Mouse (Mus musculus): Measurements from ENCODE around the gene Wapl. TPM values are rescaled to one million over a fixed set of nuclear protein-coding genes. Genes with fewer than 3 reads are reported as not detected.

Gene Wapl
- polyA plus RNA-seq, 1 experiment, result 23.0 TPM

DNA sequence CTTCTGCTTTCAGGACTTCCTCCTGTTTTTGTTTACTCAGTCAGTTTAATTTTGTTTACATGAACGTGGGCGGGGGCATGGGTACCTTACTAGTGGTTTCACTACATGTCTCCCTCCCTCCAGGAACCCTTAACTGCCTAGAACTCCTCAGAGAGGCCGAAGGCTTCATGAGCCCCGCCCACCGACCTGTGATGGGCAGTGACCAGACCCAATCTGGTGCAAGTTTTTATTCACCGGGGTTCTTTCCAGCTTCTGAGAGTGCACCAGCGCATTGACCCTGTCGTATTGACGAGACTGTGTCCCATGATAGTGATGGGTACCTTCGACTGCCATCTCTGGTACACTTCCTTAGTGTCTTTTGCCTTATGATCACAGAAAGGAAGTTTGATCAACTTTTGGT is 94.6 kb downstream of the Wapl start:
- WGBS, result 1% methylated on average over 10 of the region's 10 CpGs
- no peak for TF ChIP-seq POLR2A (IDR thresholded peaks at IDR 0.05; ENCODE audit: borderline replicate concordance, extremely low read depth, low read depth, low read length)
- no peak for TF ChIP-seq CTCF (IDR thresholded peaks at IDR 0.05; ENCODE audit: insufficient read depth, low read length)
- DNase-seq, result peak; percentile 77
- peaks cover 5% of the 10 kb centered on the region for H3K4me1 ChIP-seq (ENCODE audit: control insufficient read depth, insufficient read depth, low read length)
- H3K4me3 ChIP-seq (replicated peaks; ENCODE audit: extremely low read depth, low read depth, low read length), result peak overlapping the region; percentile 39

DNA sequence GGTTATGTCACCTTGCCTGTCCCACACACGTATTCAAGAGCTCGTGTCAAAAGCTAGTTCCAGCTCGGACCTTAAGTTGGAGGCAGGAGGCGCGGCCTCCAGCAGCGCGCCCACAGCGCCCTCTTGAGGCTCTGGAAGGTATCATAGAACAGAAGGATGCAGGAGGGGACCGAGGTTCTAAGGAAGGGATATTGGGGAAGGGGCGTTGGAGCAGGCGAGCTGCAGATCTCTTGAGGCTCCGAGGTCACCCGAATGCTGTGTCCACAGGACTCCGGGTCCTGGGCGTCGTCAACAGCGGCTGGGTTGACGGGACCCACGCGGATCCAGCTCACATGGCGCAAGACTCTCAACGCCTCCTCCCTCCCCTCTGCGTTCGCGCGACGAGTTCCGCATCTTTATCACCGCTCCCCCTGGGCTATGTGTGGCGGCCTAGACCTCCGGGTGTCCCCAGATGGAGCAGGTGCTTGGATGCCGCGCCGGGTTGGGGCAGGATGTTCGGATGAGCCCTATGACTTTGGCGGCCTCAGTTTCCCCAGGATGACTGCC is 95.4 kb downstream of the Wapl start:
- WGBS, result under 1% methylated on average over 36 of the region's 36 CpGs
- DNase-seq, result peak; percentile 67
- peak overlapping the region; percentile 31 for H3K4me3 ChIP-seq (replicated peaks; ENCODE audit: extremely low read depth, low read depth, low read length)
- no peak for TF ChIP-seq POLR2A (IDR thresholded peaks at IDR 0.05; ENCODE audit: borderline replicate concordance, extremely low read depth, low read depth, low read length)
- peak; percentile 76 for TF ChIP-seq CTCF (IDR thresholded peaks at IDR 0.05; ENCODE audit: insufficient read depth, low read length)
- peaks cover 5% of the 10 kb centered on the region for H3K4me1 ChIP-seq (ENCODE audit: control insufficient read depth, insufficient read depth, low read length)

DNA sequence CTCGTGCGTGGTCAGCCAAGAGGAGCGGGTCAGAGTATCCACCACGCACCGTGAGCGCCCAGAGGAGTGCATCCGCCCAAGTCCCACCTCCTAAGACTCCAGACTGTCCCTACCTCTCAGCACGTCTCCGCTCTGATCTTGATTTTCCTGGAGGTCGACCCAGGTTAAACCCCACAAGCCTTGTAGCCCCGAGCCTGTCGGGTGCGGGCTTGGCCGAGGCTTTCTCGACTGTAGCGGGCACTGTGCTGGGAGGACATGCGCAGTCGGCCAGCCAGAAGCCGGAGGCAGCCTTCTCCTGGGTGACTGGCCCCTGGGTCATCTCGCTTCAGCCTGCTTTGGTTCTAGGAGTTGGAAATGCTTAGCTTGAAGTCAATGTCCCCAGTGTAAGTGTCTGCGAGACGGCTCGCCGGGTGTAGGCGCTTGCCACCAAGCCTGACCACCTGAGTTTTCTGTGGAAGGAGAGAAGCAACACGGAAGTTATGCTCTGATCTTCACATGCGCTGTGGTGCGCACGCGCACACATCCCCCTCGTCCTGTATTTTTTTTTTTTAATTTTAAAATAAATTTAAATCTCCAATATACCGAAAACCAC is 95.9 kb downstream of the Wapl start:
- DNase-seq, result no peak
- no peak for TF ChIP-seq POLR2A (IDR thresholded peaks at IDR 0.05; ENCODE audit: borderline replicate concordance, extremely low read depth, low read depth, low read length)
- no peak for TF ChIP-seq CTCF (IDR thresholded peaks at IDR 0.05; ENCODE audit: insufficient read depth, low read length)
- 21% methylated on average over 32 of the region's 32 CpGs for WGBS

DNA sequence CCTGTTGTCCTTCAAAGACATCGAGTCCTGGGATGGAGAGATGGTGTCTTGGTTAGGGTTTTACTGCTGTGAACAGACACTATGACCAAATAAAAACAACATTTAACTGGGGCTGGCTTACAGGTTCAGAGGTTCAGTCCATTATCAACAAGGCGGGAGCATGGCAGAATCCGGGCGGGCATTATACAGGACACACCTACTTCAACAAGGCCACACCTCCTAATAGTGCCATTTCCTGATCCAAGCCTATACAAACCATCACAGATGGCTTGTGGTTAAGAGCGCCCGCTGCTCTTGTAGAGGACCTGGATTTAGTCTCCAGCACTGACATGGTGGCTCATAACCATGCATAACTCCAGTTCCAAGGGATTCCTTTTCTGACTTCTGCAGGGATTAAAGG is 96.7 kb downstream of the Wapl start:
- no peak for TF ChIP-seq CTCF (IDR thresholded peaks at IDR 0.05; ENCODE audit: insufficient read depth, low read length)
- DNase-seq, result no peak
- Histone ChIP-seq H3K4me1 (ENCODE audit: control insufficient read depth, insufficient read depth, low read length) (peaks cover 5% of the 10 kb centered on the region), H3K4me3 (replicated peaks; ENCODE audit: extremely low read depth, low read depth, low read length) (no peak overlapping the region)
- WGBS, result 73% methylated on average over 6 of the region's 6 CpGs

More for the DNA sequence above, 95.9 kb downstream of the Wapl start:
- peaks cover 5% of the 10 kb centered on the region for H3K4me1 ChIP-seq (ENCODE audit: control insufficient read depth, insufficient read depth, low read length)
- H3K4me3 ChIP-seq (replicated peaks; ENCODE audit: extremely low read depth, low read depth, low read length), result peak overlapping the region; percentile 31

DNA sequence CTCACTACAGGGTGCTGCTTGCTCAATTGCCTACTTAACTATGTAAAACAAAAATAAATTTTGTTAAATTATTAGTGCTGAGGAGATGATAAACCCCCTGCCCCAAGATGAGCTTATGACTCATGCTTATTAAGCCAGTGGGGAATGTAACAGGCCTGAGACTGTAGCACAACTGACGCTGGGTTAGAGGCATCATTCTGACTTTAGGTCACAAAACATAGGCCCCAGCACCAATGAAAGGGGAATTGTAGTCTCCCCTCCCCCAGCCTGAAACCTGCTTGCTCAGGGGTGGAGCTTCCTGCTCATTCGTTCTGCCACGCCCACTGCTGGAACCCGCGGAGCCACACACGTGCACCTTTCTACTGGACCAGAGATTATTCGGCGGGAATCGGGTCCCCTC is 97.9 kb downstream of the Wapl start:
- TF ChIP-seq POLR2A (IDR thresholded peaks at IDR 0.05; ENCODE audit: borderline replicate concordance, extremely low read depth, low read depth, low read length), result no peak
- TF ChIP-seq CTCF (IDR thresholded peaks at IDR 0.05; ENCODE audit: insufficient read depth, low read length), result no peak
- no peak overlapping the region for H3K4me3 ChIP-seq (replicated peaks; ENCODE audit: extremely low read depth, low read depth, low read length)
- H3K4me1 ChIP-seq (ENCODE audit: control insufficient read depth, insufficient read depth, low read length), result peaks cover 5% of the 10 kb centered on the region
- WGBS, result 33% methylated on average over 9 of the region's 9 CpGs
- DNase-seq, result no peak

DNA sequence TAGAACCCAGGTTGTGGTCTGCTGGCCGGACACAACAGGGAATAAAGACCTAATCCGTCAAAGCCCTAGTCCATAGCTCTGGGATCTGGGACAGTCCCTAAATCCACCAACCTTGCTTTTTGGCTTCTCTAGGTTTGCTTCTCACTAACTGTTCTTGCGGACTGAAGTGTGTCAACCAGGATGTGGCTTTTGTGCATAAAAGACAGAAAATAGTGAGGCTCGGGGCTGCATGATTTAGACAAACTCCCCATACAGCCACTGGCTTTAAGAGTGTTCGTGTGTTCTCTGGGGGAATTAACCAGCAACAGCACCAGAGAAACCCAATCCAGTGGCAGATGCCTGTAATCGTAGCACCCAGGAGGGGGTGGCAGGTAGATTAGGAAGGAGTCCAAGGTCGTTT is 98.4 kb downstream of the Wapl start:
- no peak for DNase-seq
- 55% methylated on average over 7 of the region's 7 CpGs for WGBS
- TF ChIP-seq POLR2A (IDR thresholded peaks at IDR 0.05; ENCODE audit: borderline replicate concordance, extremely low read depth, low read depth, low read length) (no peak), CTCF (IDR thresholded peaks at IDR 0.05; ENCODE audit: insufficient read depth, low read length) (no peak)
- Histone ChIP-seq H3K4me3 (replicated peaks; ENCODE audit: extremely low read depth, low read depth, low read length) (no peak overlapping the region), H3K4me1 (ENCODE audit: control insufficient read depth, insufficient read depth, low read length) (peaks cover 5% of the 10 kb centered on the region)

DNA sequence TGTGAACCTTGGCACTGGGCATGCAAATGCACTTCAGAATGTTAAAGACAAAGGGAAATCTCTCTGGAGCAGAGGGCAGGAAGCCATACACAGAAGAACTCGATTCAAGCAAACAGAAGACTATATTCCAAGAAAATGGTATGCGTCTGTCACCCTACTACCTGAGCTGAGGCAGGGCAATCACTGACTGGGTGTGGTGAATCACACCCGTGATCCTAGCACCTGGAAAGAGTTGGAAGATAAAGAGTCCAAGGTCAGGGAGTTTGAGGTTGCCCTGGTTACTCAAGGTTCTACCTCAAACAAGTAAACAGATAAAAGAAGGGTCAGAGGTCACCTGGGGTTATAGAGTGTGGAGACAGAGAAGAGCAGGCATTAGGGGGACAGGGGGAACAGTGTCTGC is 100.0 kb downstream of the Wapl start:
- DNase-seq, result no peak
- WGBS, result 61% methylated on average over 3 of the region's 3 CpGs
- Histone ChIP-seq H3K4me1 (ENCODE audit: control insufficient read depth, insufficient read depth, low read length) (peaks cover 5% of the 10 kb centered on the region), H3K4me3 (replicated peaks; ENCODE audit: extremely low read depth, low read depth, low read length) (no peak overlapping the region)
- TF ChIP-seq POLR2A (IDR thresholded peaks at IDR 0.05; ENCODE audit: borderline replicate concordance, extremely low read depth, low read depth, low read length), result no peak
- TF ChIP-seq CTCF (IDR thresholded peaks at IDR 0.05; ENCODE audit: insufficient read depth, low read length), result no peak

DNA sequence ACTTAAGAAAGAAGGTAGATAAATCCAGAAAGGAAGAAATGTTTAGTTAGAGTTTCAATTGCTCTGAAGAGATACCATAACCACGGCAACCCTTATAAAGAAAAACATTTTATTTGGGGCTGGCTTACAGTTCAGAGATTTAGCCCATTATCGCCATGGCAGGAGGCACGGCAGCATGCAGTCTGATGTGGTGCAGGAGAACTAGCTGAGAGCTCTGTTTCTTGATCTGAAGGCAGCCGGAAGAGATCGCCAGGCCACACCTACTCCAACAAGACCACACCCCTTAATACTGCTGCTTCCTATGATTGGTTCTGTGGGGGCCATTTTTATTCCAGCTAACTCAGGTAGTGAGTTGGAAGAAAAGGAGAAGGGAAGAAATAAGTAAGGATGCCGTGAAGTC is 100.5 kb downstream of the Wapl start:
- WGBS, result 78% methylated on average over 6 of the region's 6 CpGs
- no peak overlapping the region for H3K4me3 ChIP-seq (replicated peaks; ENCODE audit: extremely low read depth, low read depth, low read length)
- no peak for DNase-seq
- TF ChIP-seq CTCF (IDR thresholded peaks at IDR 0.05; ENCODE audit: insufficient read depth, low read length), result no peak
- no peak for TF ChIP-seq POLR2A (IDR thresholded peaks at IDR 0.05; ENCODE audit: borderline replicate concordance, extremely low read depth, low read depth, low read length)
- H3K4me1 ChIP-seq (ENCODE audit: control insufficient read depth, insufficient read depth, low read length), result peaks cover 3% of the 10 kb centered on the region

DNA sequence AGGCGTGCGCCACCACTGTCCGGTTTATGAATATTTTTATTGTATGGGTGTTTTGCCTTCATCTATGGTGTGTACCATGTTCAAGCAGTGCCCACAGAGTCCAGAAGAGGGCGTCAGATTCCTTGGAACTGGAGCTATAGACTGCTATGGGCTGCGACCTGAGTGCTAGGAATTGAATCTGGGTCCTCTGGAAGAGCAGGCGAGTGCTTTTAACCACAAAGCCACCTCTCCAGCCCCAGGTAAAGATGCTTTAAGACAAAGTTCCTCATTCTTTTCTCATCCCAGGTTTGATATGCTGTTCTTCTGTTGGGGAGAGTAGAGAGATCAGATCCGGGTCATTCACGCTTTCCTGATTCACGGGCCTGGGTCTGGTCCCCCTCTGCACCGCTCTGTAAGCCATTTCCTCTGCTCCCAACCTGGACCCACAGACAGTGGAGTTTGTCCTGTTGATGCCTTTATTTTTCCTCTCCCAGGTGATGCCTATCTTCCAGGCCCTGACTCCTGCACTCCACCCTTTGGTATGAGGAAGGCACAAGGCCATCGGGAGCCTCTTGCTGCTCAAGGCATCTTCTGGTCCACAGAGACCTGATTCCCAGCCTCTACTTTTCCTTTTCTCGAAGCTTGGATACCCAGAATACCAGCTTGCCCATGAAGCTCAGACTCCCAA is 103.1 kb downstream of the Wapl start:
- no peak for DNase-seq

DNA sequence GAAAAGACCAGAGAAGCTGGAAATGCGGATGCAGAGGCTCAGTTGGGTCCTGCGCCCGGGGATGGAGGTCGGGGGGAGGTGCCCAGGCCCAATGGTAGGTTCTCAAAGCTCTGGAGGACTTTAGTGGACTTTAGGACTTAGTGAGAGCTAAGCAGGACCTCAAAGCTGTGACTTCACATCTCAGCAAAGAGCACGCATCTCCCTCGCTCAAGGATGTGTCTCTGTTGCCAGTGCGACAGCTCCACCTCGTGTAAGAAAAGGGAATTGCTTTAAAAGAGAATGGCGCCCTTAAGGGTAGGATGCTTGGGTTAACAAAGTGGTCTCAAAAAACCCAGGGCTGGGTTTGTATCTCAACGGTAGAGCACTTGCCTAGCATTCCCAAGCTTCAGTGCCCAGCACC is 104.1 kb downstream of the Wapl start:
- TF ChIP-seq CTCF (IDR thresholded peaks at IDR 0.05; ENCODE audit: insufficient read depth, low read length) (peak; percentile 93), POLR2A (IDR thresholded peaks at IDR 0.05; ENCODE audit: borderline replicate concordance, extremely low read depth, low read depth, low read length) (no peak)
- no peak for DNase-seq
- 20% methylated on average over 10 of the region's 10 CpGs for WGBS
- H3K4me1 ChIP-seq (ENCODE audit: control insufficient read depth, insufficient read depth, low read length), result no peaks in the 10 kb centered on the region
- H3K4me3 ChIP-seq (replicated peaks; ENCODE audit: extremely low read depth, low read depth, low read length), result no peak overlapping the region

More for the DNA sequence above, 103.1 kb downstream of the Wapl start:
- Histone ChIP-seq H3K4me1 (ENCODE audit: control insufficient read depth, insufficient read depth, low read length) (no peaks in the 10 kb centered on the region), H3K4me3 (replicated peaks; ENCODE audit: extremely low read depth, low read depth, low read length) (no peak overlapping the region)
- WGBS, result 86% methylated on average over 12 of the region's 12 CpGs
- TF ChIP-seq CTCF (IDR thresholded peaks at IDR 0.05; ENCODE audit: insufficient read depth, low read length) (no peak), POLR2A (IDR thresholded peaks at IDR 0.05; ENCODE audit: borderline replicate concordance, extremely low read depth, low read depth, low read length) (no peak)
